Mouse (Mus musculus) heart, postnatal 10 days (tissue): ENCODE measurements around the gene C3ar1. TPM values are rescaled to one million over a fixed set of nuclear protein-coding genes. Genes with fewer than 3 reads are reported as not detected.

ENCODE experiments used
- DNase-seq, 2 experiments: peaks; one replicate each; pipeline ENCODE4 v3.0.0; 2021
- intact Hi-C: fragments of 180-260 bp; cut with DNase I; formaldehyde crosslinking; loops from one replicate; pipeline ENCODE4 v1.15.1; 2025
- total RNA-seq, 2 experiments: library from RNA; stranded (reverse); gene quantifications; 2 replicates each; pipeline ENCODE4 v1.2.3; 2021

The C3ar1 gene
- total RNA-seq: 1 to 10 TPM; 2.9 to 3.2 TPM

DNA sequence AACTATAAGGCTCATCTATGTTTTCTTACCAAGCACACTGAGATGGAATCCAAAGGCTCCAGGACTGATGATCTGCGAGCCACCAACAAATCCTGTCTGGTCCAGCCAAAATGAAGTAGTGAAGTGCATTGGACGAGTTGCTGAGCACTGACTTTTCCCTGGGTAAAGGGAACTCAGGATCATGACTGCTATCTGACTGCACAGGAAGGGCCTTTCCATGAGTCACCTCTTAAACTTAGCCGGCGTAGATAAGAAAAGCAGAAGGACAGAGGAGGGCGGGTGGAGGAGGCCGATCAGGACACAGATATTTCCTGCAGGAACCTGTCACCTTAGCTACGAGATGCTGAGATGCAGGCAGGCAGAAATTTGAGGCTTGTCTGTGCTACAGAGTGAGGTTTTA is at the start of gene C3ar1:
Gene C3ar1 (minus strand): TSS at position 207 of the 400 bp plus-strand sequence.
- DNase-seq: peak in 1 of 2 experiments; percentile 22
- intact Hi-C loops: no loop called here

GRCm38 (mm10) chr6:122892442-122893049 is 36.6 kb upstream of the C3ar1 start:
- intact Hi-C loops: loop anchor here (10.0 kb wide), 2 partner anchors 292 to 1492 kb away; no protein-coding TSS in a partner anchor
- DNase-seq: peak; percentile 53 to 79

- no peak for DNase-seq
- intact Hi-C loops: no loop called here
These were observed 33.6 kb upstream of the C3ar1 start for GRCm38 (mm10) chr6:122889599-122889998.

DNA sequence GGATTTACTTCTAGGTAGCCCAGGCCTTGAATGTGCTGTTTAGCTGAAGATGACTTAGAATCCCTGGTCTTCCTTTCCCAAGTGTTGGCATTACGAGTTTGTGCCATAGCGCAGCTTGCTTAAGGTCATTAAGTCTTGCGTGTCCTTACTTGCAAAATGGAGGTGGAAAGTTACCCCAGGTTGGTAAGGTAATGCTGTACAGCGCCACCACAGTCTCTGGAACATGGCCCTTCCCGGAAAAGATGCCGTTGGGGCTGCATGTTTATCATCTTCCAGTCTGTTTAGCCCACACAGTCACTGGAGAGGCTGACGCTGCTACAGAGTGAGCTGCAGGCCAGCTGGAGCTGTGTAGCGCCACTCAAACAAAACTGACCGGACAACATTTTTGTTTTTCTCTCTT is 27.6 kb upstream of the C3ar1 start:
- DNase-seq: no peak
- intact Hi-C loops: no loop called here

GRCm38 (mm10) chr6:122881287-122881686 is 25.3 kb upstream of the C3ar1 start:
- no peak for DNase-seq
- intact Hi-C loops: no loop called here

- intact Hi-C loops: no loop called here
- no peak for DNase-seq
These were observed 24.0 kb upstream of the C3ar1 start for GRCm38 (mm10) chr6:122879781-122880505.

DNA sequence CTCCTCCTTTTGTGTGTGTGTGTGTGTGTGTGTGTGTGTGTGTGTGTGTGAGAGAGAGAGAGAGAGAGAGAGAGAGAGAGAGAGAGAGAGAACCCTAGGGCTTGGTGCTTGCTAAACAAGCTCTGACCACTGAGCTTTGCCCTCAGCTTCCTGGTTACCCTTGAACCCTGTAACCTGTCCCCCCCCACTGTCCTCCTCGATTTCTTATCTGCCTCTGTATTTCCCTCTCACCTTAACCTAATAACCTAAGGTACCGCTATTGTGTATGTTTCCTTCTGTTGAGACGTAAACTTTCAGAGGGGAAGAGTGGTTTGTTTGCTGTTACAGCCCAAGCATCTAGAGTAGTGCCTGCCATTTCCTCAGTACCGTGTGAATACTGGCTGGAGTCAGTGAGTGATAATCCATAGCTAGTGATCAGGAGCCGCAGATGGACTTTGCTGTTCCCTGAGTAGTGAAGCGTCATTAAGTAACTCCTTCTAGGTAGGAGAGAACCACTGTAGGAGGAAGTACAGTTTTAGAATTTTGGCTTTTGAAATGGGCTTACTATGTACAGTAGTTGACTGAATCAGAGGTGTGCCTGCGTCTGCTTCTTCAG is 23.3 kb upstream of the C3ar1 start:
- intact Hi-C loops: no loop called here
- DNase-seq: no peak

- intact Hi-C loops: loop anchor here (2.0 to 5.0 kb wide), 4 partner anchors 43 to 133 kb away; partner anchors contain the start of gene Slc2a3
These were observed 18.9 kb upstream of the C3ar1 start for GRCm38 (mm10) chr6:122874720-122875389.

GRCm38 (mm10) chr6:122873871-122874719 is 18.1 kb upstream of the C3ar1 start, which contains the start of gene Necap1:
Gene Necap1, plus strand, starts transcription at chr6:122874474.
- intact Hi-C loops: loop anchor here (2.0 to 5.0 kb wide), 4 partner anchors 42 to 132 kb away; partner anchors contain the start of gene Slc2a3
- DNase-seq: peak; percentile 99

More at GRCm38 (mm10) chr6:122874720-122875389, 18.9 kb upstream of the C3ar1 start:
- DNase-seq: no peak

GRCm38 (mm10) chr6:122872800-122873199 is 16.8 kb upstream of the C3ar1 start:
- DNase-seq: peak in 1 of 2 experiments; percentile 12

GRCm38 (mm10) chr6:122869846-122870245 is 13.9 kb upstream of the C3ar1 start:
- intact Hi-C loops: loop anchor here (5.0 kb wide), 4 partner anchors 38 to 198 kb away; partner anchors contain the start of gene Slc2a3
- no peak for DNase-seq

More at GRCm38 (mm10) chr6:122872800-122873199, 16.8 kb upstream of the C3ar1 start:
- intact Hi-C loops: loop anchor here (5.0 kb wide), 3 partner anchors 40 to 130 kb away; partner anchors contain the start of gene Slc2a3

GRCm38 (mm10) chr6:122867914-122868313 is 12.0 kb upstream of the C3ar1 start:
- intact Hi-C loops: loop anchor here (5.0 kb wide), 1 partner anchor 196 kb away; no protein-coding TSS in a partner anchor
- peak in 1 of 2 experiments; percentile 25 for DNase-seq

- DNase-seq: no peak
- intact Hi-C loops: no loop called here
These were observed 6.9 kb upstream of the C3ar1 start for GRCm38 (mm10) chr6:122862871-122863270.

- intact Hi-C loops: no loop called here
- no peak for DNase-seq
These were observed 6.5 kb upstream of the C3ar1 start for GRCm38 (mm10) chr6:122862434-122862833.

DNA sequence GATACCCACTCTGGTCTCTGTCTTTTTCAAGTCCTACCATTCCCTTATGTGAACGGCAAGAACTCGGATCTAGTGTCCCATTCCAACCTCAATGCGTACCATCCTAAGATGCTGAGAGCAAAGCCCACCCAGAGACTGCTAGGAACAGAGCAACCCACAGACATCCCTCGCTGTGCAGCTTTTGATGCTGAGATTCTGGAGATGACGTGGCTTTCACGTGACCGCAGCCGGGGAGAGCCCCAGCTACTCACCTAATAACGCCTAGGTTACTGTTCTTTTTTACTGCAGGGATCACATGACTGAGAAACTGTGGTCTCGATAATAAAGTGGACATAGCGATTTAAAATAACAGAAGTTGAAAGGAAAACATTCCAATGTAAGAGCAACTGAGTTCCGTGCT is 1.4 kb downstream of the C3ar1 start:
- intact Hi-C loops: no loop called here
- no peak for DNase-seq

- DNase-seq: no peak
- intact Hi-C loops: no loop called here
These were observed 3.3 kb downstream of the C3ar1 start for GRCm38 (mm10) chr6:122852696-122853095.

DNA sequence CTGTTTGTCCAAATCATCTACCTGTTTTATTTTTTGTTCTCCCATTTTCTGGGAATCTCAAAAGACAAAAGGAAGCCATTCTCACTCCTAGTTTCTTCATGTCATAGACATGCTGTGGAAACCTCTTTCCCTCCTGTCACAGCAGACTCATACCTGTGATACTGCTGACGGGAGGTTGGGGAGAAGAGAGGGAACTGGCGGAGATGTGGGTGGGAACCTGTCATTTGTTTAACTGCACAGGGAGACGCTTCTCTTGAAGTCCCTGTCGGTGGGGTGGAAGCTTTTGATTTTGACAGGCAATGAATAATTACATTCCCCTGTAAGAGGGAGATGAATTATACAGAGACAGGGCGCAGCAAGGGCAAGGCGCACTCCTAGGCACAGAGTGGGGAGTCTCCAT is 12.2 kb downstream of the C3ar1 start:
- intact Hi-C loops: no loop called here

DNA sequence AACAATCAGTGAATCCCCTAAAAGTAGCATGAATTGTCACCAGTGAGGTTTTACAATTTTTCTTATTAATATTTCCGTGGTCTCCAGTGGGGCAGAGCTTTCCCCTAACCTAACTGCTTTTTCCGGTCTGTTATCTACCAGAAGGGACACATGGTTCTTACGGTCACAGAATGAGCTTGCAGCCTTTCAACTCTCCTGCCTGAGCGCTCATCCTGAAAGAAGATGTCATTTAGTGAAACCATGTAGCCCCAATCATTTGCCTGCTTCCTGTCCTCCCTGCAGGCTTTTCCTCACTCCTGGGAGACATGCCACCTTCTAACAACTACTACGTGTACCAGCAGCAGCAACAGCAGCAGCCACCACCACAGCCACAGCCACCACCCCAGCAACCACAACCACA is 18.4 kb downstream of the C3ar1 start:
- intact Hi-C loops: no loop called here
- no peak for DNase-seq

More for the DNA sequence above, 12.2 kb downstream of the C3ar1 start:
- DNase-seq: no peak

DNA sequence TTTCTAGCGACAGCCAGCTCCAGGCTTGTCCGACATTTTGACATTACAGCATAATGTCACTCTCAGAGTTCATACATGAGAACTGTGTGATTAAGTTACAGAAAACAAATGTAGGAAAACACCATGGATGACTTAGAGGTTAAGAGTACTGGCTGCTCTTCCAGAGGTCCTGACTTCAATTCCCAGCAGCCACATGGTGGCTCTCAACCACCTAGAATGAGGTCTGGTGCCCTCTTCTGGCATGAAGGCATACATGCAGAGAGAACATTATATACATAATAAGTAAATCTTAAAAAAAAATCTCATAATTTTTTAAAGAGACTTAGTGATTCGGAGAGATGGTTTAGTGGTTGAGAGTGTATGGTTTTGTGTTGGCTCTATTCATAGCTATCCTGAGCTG is 19.0 kb downstream of the C3ar1 start:
- intact Hi-C loops: no loop called here
- no peak for DNase-seq

GRCm38 (mm10) chr6:122834365-122834764 is 21.6 kb downstream of the C3ar1 start:
- peak; percentile 34 to 56 for DNase-seq
- intact Hi-C loops: loop anchor here (5.0 kb wide), 1 partner anchor 38 kb away; the partner anchor contains the start of gene Necap1
